8 mouse cellular contexts compared by ENCODE assay signal in the genomic region with DNA sequence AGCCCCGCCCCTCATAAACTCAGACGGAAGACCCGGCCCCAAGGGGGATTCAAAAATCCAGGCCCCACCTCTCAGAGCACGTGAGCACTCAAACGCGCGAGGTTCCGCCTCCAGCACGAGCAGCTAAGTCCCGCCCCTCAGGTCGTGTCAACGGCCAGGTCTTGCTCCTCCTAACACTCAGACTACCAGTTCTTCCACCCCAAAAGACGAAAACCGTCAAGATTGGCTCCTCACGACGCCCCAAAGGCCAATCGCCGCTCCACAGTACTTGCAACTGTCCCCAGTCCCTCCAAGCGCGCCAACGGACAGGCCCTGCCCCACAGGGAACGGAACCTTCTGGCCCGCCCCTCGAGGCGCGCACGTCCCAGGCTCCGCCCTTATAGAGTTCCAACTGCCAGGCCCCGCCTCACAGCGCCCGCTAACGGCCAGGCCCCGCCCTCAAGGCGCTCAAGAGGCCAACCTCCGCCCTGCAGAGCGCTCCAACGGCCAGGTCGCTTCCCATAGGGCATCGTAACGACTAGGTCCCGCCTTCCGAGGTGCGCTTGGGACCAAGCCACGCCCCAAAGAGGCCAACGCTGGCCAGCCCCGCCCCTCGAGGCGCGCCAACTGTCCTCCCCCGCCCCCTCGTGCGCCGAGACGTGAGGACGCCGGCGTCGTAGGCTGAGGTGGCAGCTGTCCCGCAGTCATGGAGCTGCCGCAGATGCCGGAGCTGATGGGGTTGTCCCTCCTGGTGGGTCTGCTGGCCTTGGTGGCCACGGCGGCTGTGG. TPM values are rescaled to one million over a fixed set of nuclear protein-coding genes. Genes with fewer than 3 reads are reported as not detected.
DNase-seq lines count a peak whose midpoint lies in the region; ATAC-seq lines count a peak whose summit lies in the region.

Gene Tbl2, plus strand, starts transcription at position 605 of the 767 bp plus-strand sequence.

- H3K4me1 ChIP-seq in hindbrain, embryonic 14.5 days (replicated peaks; ENCODE audit: control insufficient read depth, insufficient read depth, low read length), result peaks cover 15% of the 10 kb centered on the region

- peaks cover 3% of the 10 kb centered on the region; the same call in 1 of the 2 replicates for H3K36me3 ChIP-seq in hindbrain, embryonic 14.5 days (replicated peaks; ENCODE audit: control insufficient read depth, insufficient read depth)

- peak within 1 kb of the TSS; percentile 79 for H3K4me2 ChIP-seq in hindbrain, embryonic 14.5 days (replicated peaks)

- peak; percentile 100 for DNase-seq in R1 (ENCODE audit: low read depth, low spot score)
- peak; percentile 98 to 99 for DNase-seq in cerebellum, postnatal 25 days
- peak; percentile 92 to 96 for DNase-seq in frontal cortex, postnatal 25 days (ENCODE audit: low spot score in 2 of 2)
- DNase-seq in hindbrain, embryonic 14.5 days (ENCODE audit: low spot score), result peak; percentile 93
- peak; percentile 97 to 98 for DNase-seq in layer of hippocampus, postnatal 36 days
- peak; percentile 99 for DNase-seq in lung, postnatal 36 days
- DNase-seq in retina, postnatal 1 day, result peak; percentile 100
- peak; percentile 98 to 99 for DNase-seq in urinary bladder, adult 18-20 months (ENCODE audit: low spot score in 2 of 2)

- H3K27ac ChIP-seq in hindbrain, embryonic 14.5 days, result peak within 1 kb of the TSS; percentile 60

- ATAC-seq in hindbrain, embryonic 14.5 days (ENCODE audit: low FRiP score), result peak; percentile 98

- H3K9me3 ChIP-seq in hindbrain, embryonic 14.5 days (ENCODE audit: control insufficient read depth, low read length), result no peaks in the 10 kb centered on the region

- H3K9ac ChIP-seq in hindbrain, embryonic 14.5 days, result peak within 1 kb of the TSS; percentile 79

- H3K27me3 ChIP-seq in hindbrain, embryonic 14.5 days (ENCODE audit: control insufficient read depth, insufficient read depth, low read length), result no peaks in the 10 kb centered on the region

- H3K4me3 ChIP-seq in hindbrain, embryonic 14.5 days (replicated peaks; ENCODE audit: low read length), result peak within 1 kb of the TSS; percentile 80

- 0% methylated on average over 63 of the region's 63 CpGs for WGBS in hindbrain, embryonic 14.5 days

RNA-seq across cellular contexts. Expression of gene Tbl2, which starts in this region (rescaled TPM):
- 15.6 and 16.0 TPM in 2 replicates for polyA plus RNA-seq in hindbrain, embryonic 14.5 days (2014; fragmentation: Nextera tagmentation; extraction: Ambion mirVana)
- total RNA-seq in layer of hippocampus, postnatal 36 days (2021), result 10 to 100 TPM; 32.3 to 33.0 TPM

Comparison
In these comparisons a context has a peak if more than half of its experiments do, and no peak if none do; other contexts are left out.
1. Peak in every context shown above with its lines: DNase-seq, ATAC-seq, H3K4me3 ChIP-seq and H3K27ac ChIP-seq.